Mouse (Mus musculus) brain, adult 2 months (tissue): ENCODE data around the gene Sars.

Source experiments
- DNase-seq: peaks from one replicate; pipeline ENCODE4 v3.0.0; 2011; ENCODE audit warnings: low read depth, low spot score

Sars gene

DNA sequence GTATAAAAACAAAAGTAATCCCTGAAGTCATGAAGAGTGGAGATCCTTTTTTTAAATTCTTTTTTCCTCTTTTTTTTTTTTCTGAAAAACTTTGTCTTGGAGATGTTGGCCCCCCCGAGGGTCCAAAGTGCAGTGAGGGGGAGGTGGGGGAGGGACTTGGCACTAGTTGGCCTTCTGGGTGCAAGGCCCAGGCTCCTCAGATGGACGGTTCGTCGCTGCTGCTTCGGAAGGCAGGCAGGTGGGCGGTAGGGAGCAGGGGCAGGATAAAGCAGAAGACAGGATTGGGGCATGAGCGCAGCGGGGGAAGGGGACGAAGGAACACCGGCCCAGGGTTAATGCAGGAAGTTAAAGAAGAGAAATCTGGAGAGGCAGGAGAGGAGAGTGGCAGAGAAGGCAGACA is 52.7 kb downstream of the Sars start:
- DNase-seq: no peak

DNA sequence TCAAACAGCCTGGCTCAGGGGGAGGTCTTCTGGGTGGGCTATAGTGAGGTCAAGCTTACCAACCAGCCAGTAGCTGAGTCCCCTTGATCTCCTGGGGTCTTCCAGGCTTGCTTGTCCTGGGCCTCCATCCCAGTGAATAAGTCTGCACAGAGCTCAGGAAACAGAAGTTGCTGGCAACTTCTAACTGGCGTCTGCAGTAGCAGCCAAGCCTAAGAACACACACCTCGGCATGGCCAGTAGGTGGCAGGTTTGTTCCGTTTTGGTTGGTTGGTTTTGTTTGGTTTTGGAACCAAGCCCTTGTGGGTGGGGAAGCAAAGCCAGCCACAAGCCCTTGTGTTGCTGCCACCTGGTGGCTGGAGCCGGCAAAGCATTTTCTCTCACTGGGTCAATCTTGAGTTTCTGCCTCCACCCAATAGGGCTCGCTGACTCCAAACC is 55.9 kb downstream of the Sars start:
- DNase-seq: peak; percentile 98

DNA sequence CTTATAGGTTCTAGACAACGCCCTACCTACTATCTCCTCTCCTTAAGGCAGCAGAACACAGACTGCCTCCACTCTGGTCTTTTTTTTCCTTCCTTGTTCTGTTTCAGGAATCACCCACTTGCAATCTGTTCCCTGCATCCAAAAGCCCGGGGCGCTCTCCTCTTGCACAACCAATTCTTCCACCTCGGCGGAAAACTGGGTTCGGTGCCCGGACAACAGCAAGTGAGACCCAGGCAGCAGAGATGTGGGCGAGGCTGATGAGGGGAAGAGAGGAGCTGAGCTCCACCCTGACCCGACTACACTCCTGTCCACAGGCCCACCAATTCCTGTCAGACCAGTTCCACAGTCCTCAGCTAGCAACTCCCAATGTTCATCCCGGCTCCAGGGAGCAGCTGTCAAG is 58.8 kb downstream of the Sars start:
- peak; percentile 89 for DNase-seq

DNA sequence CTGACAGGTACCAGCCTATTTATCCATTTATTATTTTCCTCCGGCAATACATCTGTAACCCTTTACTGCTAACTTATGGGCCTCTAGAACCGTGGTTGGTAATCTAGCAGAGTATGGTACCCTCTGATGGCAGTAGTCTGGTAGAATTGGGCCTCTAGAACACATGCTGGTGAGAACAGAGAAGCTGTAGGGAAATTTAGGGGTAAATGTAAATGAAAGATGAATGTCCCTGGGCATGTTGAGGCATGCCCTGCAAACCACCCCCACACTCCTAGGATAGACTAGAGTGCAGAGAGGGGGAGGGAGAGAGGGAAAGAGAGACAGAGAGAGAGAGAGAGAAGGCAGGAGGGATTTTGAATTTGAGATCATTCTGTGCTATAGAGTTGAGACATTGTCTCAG is 60.6 kb downstream of the Sars start:
- no peak for DNase-seq

DNA sequence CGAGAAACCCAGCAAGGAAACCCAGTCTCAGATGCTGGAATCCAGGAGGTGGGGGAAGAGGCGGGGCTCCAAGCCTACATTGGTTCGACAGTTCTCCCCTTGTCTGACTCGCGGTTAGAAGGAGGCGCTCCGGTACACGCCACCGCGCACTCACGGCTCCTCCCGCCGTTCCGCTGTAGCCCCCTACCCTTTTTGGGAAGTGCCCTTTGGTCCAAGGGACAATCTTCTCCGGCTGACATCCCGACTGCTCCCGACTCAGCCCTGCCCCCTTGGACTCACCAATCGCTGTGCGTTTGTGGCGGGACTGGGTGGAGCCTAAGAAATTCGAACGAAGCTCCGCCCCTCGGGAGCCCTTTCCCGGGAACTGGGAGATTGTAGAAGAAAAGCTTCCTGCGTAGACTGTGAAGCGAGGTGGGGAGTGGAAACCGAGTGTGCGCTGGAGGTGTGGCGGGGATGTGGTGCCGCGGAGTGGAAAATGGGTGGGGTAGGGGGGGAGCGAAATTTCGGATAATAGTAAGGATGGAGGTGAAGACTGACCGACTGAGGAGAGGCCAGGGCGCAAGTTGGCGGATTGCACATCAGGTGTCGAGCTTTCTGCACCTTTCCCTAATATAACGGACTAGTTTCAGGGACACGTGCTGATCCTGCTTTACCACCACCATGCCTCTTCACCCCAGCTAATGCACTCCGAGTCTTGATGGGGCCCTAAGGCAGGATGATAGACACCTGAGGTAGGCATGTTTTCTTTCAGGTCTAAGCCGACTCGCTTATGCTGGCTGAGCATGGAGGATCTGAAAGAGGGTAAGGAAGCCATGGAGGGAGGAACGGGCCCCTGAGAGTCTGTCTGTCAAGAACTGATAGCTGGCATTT is 61.3 kb downstream of the Sars start, which contains the start of gene Psrc1:
TSS of gene Psrc1 (plus strand) at position 355 of the 870 bp plus-strand sequence.
- peak; percentile 90 for DNase-seq

DNA sequence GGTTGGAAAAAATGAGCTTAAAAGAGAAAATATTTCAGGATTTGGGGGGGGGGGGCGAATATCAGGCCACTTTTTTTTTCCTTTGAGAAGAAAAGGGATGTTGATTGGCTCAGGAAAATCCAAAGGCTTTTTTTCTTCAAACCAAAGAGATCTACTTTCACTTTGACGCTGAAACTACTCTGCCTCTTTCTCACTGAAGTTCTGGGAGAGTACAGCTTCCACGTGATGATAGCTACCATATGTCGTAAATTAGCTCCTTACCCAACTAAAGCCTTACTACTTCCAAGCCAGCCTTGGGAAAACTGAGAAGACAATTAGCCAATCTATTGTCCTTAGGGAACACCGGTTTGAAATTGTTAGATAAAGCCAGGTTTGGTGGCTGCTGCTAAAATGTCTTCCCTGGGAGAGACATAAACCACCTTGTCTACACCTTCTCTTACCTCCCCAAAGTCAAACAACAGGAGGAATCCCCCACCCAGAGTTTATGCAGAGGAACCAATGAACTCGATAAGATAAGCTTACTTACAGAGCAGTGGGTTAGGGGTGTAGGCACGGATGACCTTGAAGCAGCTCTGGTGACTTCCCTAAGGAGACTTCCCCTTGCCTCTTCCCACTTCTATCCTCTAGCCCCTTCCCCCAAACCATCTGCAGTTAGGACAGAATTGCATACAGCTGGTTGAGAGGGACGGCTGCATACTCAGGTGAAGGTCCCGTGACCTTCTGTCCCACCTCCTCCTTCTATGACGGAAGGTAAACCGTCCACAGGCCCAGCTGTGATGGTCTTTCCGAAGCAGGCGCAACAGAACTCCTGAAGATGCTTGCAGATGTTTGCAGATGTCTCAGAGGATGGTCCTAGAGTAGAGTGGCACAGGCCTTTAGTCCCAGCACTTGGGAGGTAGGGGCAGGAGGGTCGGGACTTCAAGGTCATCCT is 62.8 kb downstream of the Sars start:
- DNase-seq: peak; percentile 67

DNA sequence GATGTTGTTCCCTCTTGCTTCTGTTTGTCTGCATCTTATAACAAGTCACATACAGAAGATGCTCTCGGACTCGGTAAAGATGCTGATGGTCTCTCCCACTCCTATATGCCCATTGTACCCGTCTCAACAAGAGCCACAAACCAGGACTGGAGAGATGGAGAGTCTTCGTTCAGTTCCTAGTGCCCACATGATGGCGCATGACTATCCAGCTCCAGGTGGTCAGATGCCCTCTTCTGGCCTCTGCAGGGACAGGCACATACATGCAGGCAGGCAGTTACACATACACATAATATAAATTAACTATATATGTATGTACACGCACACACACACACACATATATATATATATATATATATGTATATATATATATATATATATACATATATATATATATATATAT is 64.3 kb downstream of the Sars start:
- DNase-seq: no peak

DNA sequence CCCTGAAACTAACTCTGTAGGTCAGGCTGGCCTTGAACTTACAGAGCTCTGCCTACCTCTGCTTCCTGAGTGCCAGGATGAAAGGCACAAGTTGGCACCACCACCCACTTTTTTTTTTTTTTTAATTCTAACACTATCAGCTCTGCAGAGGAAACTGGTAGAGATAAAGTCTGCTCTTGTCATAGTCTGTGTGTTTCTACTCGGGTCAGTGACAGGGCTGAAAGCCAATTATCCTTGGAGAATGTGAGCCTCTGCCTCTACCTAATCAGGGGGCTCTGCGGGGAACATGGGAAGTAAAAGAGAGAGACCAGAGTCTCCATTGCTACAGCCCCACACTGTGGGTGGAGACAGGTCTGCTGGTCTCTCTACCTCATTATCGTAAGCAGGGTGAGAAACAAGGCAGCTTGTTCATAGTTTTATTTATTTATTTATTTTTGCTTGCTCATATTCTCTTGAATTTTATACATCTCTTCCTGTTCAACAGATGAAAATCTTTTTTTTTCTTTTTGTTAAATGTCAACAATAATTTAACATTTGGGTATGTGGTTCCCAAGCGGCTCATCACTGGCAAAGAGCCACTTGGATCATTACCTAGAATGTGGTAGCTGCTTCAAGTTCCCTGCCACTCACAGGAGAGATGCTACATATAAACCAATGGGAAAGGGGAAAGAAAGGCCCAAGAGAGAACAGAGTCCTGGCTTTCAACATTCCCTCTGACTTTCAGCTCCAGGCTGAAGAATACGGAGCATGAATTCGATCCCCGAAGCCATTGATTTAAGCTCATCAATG is 65.9 kb downstream of the Sars start:
- peak; percentile 73 for DNase-seq
